Mouse (Mus musculus) neural tube, embryonic 10.5 days (tissue): Measurements from ENCODE around the gene Col1a1.
"Not testable (repeated sequence)": the region's sequence is repeated elsewhere in the genome, so short reads cannot be mapped to it uniquely, and the experiment has no call there.

Source experiments
- DNase-seq: peaks from one replicate; pipeline ENCODE4 v3.0.0-alpha.2; 2017; ENCODE audit warnings: low spot score; ENCODE audit errors: extremely low spot score

Gene Col1a1

DNA sequence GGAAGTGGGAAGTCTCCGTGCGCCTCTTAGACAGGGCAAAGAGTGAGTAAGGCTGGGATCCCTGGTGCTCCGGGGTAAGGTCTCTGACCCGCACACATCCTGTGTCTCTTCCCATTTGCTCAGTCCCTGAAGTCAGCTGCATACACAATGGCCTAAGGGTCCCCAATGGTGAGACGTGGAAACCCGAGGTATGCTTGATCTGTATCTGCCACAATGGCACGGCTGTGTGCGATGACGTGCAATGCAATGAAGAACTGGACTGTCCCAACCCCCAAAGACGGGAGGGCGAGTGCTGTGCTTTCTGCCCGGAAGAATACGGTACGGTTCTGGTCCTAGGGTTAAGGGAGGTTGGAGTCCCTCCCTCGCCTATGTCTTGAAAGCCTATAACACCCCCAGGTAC, 1.8 kb downstream of the Col1a1 start:
- no peak for DNase-seq

DNA sequence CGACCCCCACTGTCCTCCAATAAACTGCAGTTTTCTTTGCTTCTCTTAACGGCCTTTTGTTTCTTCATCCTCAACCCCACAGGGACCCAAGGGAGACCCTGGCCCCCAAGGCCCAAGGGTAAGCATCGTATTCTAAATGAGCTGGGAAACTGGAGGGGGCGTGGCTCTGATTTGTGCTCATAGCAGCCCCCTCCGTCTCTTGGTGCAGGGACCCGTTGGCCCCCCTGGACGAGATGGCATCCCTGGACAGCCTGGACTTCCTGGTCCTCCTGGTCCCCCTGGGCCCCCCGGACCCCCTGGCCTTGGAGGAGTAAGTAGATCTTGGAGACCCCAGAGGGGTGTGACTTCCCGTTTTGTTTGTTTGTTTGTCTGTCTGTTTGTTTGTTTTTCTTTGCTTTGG, 2.3 kb downstream of the Col1a1 start:
- no peak for DNase-seq

DNA sequence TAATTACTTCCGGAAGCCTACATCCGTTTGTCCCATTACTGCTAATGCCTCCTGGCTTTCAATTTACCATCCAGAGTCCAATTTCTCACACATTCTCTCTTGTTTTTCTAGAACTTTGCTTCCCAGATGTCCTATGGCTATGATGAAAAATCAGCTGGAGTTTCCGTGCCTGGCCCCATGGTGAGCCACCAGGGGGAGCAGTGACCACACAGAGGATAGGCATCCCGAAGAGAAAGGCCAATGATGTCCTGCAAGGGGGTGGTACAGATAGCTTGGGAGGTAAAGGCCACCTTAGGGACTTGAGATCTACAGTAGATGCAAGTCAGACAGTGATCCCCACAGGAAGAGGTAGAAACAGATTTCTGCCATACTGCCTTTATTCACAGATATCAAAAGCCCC, 3.3 kb downstream of the Col1a1 start:
- peak; percentile 76 for DNase-seq

DNA sequence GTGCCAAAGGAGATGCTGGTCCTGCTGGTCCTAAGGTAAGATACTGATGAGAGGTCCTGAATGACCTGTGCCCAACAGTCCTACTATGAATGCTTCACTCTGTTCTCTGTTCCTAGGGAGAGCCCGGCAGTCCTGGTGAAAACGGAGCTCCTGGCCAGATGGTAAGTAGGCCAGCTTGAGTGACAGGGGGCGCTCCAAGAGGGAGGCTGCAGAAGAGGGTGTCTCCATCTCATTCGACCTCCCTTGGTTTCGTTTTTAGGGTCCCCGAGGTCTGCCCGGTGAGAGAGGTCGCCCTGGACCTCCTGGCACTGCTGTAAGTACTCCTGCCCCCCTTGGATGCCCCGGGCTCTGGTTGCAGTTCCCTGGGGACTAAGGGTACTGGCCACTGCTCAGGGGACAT, 5.1 kb downstream of the Col1a1 start:
- DNase-seq = no peak

DNA sequence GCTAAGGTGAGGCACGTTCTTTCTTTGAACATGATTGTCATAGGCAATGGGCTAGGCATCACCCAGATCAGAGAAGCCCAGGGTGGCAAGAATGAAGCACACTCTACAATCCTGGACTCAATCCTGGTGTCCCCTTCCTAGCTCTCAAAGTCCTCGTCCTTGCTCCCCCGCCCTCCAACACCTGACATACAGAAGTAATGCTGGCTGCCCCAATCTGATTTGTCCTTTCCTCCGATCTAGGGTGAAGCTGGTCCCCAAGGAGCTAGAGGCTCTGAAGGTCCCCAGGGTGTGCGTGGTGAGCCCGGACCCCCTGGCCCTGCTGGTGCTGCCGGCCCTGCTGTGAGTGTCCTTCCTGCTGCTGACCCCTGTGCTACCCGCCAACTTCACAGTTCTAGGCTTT, 5.8 kb downstream of the Col1a1 start:
- DNase-seq = no peak

DNA sequence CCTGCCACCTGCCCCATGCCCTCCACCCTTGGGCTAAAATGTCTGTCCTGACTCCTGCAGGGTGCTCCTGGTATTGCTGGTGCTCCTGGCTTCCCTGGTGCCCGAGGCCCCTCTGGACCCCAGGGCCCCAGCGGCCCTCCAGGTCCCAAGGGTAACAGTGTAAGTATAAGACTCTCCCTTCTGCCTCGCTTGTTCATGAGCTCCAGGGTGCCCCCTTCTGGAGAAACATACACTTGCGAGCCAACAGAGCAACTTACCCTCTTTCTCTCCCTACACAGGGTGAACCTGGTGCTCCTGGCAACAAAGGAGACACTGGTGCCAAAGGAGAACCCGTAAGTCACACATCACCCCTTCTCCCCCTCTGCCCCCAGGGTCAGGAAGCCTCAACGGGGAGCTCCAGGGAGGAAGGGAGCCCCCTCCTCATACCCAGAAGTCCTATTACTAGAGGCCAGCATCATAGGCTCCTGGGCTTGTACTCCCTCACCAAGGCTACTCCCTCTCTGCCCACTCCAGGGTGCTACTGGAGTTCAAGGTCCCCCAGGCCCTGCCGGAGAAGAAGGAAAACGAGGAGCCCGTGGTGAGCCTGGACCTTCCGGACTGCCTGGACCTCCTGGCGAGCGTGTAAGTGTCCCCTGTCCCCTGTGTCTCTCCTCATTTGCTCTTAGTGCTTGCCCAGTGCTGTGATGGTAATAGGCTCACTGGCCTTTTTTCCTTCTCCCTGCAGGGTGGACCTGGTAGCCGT, 6.4 kb downstream of the Col1a1 start:
- no peak for DNase-seq

DNA sequence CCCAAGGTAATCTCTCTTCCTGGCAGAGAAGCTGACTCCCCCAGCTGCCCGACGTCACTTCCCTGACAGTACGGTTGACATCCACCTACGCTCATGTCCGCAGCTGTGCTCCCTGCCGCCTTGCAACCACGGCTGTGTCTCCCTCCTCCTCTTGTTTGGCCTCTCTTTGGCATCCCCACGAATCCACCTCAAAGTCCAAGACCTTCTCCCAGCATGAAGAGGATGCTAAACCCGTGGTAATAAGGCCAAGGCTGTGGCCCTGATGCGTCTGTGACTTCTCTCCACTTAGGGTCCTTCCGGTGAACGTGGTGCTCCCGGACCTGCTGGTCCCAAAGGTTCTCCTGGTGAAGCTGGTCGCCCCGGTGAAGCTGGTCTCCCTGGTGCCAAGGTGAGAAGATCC, 7.0 kb downstream of the Col1a1 start:
- DNase-seq = no peak

DNA sequence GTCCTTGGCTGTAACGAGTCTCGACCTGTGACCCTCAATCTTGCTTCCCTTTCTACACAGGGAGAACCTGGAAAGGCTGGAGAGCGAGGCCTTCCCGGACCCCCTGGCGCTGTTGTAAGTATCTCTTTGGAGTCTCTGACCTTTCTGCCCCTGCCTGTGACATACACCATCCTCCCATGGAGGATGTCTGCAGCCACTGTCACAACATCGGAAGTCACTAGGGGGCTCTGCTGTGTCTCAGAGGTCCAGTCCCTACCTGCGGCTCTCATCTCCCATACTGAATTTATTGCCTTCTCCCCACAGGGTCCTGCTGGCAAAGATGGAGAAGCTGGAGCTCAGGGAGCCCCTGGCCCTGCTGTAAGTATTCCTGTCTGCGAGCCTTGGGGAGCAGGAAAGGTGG, 8.3 kb downstream of the Col1a1 start:
- DNase-seq = no peak

DNA sequence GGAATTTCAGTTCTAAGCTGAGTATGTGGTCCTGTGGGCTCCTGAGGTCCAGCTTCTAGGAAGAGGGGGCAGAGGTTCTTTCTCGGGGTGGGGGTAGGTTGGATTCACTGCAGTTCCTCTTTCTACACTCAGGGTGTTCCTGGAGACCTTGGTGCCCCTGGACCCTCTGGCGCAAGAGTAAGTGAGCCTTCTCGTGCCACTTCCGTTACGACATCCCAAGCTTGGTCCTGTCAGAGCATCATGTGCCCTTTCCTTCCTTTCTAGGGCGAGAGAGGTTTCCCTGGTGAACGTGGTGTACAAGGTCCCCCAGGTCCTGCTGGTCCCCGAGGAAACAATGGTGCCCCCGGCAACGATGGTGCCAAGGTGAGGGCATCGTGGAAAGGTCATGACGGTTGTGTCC, 9.2 kb downstream of the Col1a1 start:
- DNase-seq = no peak

DNA sequence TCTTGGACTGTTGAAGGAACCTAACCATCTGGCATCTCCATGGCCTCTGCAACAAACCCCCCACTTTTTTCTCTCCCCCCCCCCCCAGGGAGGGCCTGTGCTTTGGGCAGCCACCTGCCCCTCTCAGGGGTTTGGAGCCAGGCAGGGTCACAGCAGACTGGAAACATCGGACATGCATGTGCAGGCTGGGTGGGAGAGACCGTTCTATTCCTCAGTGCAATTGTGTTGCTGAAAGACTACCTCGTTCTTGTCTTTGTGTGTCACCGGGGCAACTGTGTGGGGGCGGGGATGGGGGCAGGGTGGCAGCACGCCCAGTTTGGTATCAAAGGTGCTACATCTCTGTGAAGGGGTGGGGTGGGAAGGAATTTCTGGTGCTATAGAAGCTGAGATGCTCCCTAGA, 16.1 kb downstream of the Col1a1 start:
- DNase-seq = peak; percentile 50

DNA sequence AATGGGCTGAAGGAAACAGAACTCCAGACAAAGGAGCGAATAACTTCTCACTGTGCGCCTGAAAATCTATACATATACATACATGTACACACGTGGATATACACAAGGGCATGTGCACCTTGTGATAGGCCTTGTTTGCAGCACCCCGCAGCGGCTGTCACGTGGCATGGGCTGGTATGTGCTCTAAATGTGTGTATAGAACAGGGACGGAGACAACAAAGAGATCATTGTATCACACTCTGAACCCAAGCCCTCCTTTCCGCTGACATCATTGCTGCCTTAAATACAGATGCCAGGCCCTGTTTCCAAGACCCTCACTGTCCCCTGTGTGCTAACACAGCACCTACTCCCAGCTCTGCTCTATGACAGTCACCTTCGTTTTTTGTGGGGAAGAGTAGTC, 19.1 kb downstream of the Col1a1 start:
- DNase-seq = no peak

DNA sequence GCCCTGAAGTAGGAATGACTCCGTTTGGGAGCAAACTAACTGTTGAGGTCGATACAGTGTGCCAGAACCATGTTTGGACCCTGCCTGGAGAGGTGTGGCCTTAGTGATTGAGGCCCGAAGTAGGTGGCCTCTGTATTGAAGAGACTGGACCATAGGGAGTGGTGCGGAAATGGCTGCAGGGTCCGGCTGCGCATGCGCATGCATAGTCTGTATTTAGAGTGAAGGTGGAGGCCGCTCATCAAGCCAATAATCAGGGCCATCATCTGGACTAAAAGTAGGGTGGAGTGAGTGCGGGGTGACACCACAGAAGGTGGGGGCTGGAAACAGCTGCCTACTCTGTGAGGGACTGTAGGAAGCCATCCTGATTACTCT, 21.7 kb downstream of the Col1a1 start:
- DNase-seq = no peak

DNA sequence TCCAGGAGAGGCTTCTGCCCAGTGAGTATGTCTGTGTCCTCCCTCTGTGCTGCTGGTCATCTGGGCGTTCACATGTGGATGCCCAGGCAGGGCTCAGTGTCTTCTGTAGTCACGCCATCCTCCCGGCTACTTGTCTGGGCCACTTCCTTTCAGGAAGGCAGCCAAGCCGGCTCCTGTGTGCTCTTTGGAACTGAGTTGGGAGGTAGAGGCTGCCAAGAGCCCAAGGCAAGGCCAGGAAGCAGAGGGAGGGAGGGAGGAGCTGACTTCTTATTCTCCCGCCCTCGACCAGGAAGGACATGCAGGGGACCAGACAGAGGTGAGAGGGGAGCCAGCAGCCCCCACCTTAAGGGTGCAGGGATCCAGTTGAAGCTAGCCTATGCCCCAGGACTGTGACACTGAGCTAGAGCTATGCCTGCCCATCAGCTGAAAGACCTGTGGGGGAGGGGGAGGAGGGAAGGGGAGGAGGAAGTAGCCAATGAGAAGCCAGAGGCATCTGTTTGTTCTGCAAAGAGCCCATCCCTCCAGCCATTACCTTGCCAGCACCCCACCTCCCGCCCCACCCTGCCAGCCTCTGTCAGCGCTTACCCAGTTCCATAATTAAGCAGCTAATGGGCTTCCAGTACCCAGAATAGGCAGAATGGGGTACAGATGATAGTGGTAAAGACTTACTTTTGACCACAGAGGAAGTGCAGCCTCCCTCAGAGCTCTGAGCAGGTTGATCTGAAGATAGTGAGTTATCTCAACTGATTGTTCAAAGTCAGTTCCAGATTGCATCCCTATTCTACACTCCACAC, 22.2 kb downstream of the Col1a1 start:
- no peak for DNase-seq

DNA sequence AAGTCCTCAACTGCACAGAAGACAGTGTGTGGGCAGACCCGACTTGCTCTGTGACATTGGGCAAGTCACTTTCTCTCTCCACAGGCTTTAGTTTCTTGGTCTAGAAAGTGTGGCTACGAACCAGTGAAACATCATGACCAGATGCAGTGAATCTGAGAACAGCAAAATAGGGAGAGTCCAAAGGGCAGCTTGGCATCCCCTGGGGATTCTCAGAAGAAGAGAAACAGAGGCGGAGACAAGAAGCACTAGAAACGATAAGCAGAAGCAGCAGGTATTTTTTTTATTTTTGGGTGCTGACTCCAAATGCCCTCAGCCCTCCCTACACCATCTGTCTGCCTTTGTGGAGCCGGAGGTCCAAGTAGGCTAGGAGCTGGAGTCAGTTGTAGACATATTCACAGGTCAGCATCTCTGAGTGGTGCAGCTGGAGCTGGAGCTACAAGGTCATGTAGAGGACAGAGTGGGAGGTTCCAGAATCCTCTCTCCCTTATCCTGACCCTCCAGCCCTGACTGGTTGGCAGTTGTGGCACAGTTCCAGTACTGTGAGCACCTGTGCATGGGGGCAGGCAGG, 26.6 kb downstream of the Col1a1 start:
- no peak for DNase-seq

DNA sequence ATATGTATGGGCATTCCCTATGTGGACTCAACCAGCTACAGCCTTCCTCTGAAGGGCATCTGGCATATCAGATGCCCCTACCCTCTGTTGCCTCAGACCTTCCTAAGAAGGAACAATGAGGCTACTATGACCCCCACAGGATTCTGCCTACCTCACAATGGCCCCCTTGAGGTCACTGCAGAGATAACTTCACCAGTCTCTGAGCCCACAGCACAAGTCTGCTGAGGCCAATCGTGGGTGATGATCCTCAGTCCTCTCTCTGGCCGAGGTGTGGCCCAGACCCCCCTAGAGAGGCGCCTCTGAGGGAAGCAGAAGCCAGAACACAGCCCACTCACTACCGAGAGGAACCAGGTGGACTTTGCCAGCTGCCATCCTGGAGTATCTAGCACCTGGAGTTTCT, 31.4 kb downstream of the Col1a1 start, which contains the start of gene Hils1:
TSS of gene Hils1 (plus strand) at position 175 of the 400 bp plus-strand sequence.
- no peak for DNase-seq

DNA sequence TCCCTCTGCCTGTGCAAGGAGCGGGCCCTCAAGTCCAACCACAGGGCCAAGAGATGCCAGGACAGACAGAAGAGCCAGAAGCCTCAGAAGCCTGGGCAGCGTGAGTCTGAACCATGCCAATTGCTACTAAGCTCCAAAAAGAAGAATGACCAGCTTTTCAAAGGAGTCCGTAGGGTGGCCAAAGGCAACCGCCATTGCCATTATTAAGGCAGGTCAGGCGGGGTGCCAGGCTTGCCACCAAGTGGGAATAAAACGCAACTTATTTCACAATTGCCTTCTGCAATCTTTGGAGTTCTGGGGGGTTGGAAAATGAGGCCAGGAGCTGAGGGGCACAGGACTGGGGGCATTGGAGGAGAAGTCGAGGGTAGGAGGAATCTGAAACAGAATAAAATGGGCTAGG, 32.2 kb downstream of the Col1a1 start:
- no peak for DNase-seq

DNA sequence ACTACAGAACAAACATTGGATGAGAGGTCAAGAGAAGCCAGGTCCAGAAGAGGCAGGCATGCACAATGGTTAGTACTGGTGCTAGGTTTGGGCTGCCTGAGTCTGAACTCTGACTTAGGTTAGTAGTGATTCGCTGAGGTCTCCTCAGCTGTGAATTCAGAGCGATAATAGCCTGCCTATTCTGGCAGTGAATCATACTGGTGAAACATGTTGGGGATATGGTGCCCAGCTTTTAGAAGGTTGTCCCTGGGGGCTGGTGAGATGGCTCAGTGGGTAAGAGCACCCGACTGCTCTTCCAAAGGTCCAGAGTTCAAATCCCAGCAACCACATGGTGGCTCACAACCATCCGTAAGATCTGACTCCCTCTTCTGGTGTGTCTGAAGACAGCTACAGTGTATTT, 33.7 kb downstream of the Col1a1 start:
- DNase-seq = not testable (repeated sequence)

DNA sequence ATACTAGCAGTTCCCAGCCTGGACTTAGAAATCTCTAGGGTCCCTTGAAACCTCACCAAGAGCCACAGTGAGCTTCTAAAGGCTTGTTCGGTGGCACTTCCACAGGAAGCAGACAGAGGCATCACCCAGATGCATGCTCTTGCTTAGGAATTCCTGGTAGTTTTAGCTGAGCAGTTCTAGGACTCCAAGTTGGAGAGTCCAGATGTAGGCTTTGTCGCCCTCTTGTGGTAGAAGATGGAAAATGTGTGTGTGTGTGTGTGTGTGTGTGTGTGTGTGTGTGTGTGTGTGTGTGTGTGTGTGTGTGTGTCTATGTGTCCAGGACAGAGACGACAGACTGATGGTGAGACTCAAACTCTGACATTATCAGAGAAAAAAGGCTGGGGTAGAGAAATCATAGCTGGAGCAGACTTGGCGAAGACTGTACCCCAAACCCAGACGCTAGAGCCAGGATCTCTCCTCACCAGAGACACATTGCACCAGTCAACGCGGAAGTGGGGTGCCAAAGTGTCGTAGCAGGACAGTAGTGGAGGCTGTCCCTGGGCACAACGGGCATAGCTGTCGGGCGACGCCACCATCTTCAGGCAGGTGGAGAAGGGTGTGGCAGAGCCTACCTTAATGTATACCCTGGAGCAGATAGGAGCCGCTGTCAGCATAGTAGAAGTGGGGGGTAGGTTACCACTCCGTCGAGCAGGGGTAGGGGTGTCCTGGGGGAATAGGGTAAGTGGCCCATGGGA, 34.4 kb downstream of the Col1a1 start:
- peak; percentile 63 for DNase-seq

DNA sequence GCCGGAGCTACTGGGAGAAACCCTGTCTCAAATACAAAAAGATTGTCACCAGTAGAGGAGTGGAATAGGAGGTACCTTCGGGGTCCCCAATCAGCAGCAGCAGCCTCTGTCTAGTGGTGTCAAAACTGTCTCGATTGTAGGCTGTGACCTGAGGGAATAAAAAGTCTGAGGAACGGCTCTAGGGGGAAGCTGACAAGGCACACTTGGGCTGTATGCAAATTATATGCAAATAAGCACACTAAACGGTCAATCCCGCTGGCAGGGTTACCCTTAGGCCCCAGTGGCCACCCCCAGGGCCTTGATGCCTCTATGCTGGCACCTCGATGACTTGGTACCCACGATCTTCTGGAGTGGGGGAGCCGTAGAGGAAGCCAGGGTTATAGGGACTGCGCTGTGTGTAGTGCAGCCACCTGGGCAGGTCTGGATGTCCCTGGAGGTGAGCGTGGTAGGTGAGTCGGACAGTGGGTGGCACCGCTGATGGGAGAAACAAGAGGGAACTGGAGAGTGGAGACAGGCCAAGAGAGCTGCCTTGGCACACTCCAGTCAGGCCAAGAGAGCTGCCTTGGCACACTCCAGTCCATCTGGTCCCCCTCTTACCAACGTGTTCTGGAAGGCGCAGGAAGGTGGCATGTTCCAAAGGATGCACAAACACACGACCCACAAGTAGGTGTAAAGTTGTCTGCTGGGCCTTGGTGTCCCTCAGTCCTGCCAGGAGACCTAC, 36.0 kb downstream of the Col1a1 start:
- no peak for DNase-seq

DNA sequence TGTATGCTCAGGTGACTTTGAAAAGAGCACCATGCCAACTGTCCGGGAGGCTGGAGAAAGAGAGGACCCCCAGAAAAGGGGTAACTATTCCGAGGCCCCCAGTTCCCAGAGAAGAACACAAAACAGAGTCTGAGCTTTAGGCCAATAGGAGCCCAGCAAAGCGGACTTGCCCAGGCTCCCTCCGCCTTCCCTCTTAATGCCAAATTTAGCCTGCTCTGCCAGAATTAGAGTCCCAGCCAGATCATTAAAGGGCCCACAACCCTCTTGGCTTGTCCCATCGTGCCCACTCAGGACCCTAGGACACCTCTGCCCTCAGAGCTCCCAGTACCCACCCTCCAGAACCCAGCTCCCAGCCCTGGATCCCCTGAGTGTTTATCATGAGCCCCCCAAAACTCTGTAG, 36.9 kb downstream of the Col1a1 start:
- DNase-seq = no peak

DNA sequence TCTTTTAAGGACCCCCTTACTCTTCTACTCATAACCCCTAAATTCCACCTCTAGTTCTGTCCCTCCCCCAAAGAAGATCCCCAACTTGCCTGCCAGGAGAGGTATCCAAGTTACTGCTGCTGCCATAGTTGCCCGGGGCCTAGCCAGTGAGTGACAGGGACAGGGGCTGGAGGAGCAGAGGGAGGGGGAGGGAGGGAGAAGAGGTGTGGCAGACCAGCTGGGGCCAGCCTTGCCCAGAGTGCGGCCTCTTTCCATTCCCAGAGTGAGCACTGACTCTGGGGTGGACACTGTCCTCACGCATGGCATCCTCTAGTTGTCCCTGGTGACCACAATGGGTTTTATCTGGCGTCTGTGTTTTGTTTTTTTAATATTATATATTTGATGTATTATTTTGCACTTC, 37.3 kb downstream of the Col1a1 start:
- no peak for DNase-seq
